Mouse (Mus musculus) layer of hippocampus, adult 9-11 months (tissue): ENCODE data around the gene Enoph1.

Experiments
- DNase-seq: peaks from one replicate; pipeline ENCODE4 v3.0.0; 2022

Gene Enoph1

GRCm38 (mm10) chr5:100079931-100080275 is 40.1 kb downstream of the Enoph1 start:
- no peak for DNase-seq

- no peak for DNase-seq
Observed at GRCm38 (mm10) chr5:100082006-100082405, 42.2 kb downstream of the Enoph1 start.

- peak; percentile 49 for DNase-seq
Observed at GRCm38 (mm10) chr5:100083953-100084562, 44.3 kb downstream of the Enoph1 start.

GRCm38 (mm10) chr5:100085097-100085496 is 45.3 kb downstream of the Enoph1 start:
- DNase-seq, result no peak

- DNase-seq, result no peak
Observed at GRCm38 (mm10) chr5:100090515-100091262, 50.9 kb downstream of the Enoph1 start.

GRCm38 (mm10) chr5:100091263-100091594 is 51.4 kb downstream of the Enoph1 start:
- DNase-seq, result no peak

GRCm38 (mm10) chr5:100091602-100092001 is 51.8 kb downstream of the Enoph1 start:
- no peak for DNase-seq

- no peak for DNase-seq
Observed at GRCm38 (mm10) chr5:100096955-100097354, 57.2 kb downstream of the Enoph1 start.

GRCm38 (mm10) chr5:100097967-100098366 is 58.2 kb downstream of the Enoph1 start:
- no peak for DNase-seq

- no peak for DNase-seq
Observed at GRCm38 (mm10) chr5:100102395-100102794, 62.6 kb downstream of the Enoph1 start.

- DNase-seq, result peak; percentile 94
Observed at GRCm38 (mm10) chr5:100108866-100109265, 69.1 kb downstream of the Enoph1 start.

- DNase-seq, result peak; percentile 75
Observed at GRCm38 (mm10) chr5:100109543-100110282, 69.9 kb downstream of the Enoph1 start.

- no peak for DNase-seq
Observed at GRCm38 (mm10) chr5:100110581-100110980, 70.8 kb downstream of the Enoph1 start.

GRCm38 (mm10) chr5:100113403-100113802 is 73.6 kb downstream of the Enoph1 start:
- peak; percentile 69 for DNase-seq
